Mouse (Mus musculus): ENCODE results near the gene Tmem50b. TPM values are rescaled to one million over a fixed set of nuclear protein-coding genes. Genes with fewer than 3 reads are reported as not detected.
A peak's percentile ranks its signal among the peaks of the same experiment; 100 is the strongest.
"Not testable (repeated sequence)": the region's sequence is repeated elsewhere in the genome, so short reads cannot be mapped to it uniquely, and the experiment has no call there.

Gene Tmem50b
- polyA plus RNA-seq, 1 experiment from 2014 or later, result 7.1 TPM

- Histone ChIP-seq H3K36me3 (ENCODE audit: control insufficient read depth, insufficient read depth) (no peaks in the 10 kb centered on the region), H3K4me1 (ENCODE audit: control insufficient read depth, low read depth, low read length) (peaks cover 31% of the 10 kb centered on the region), H3K9ac (ENCODE audit: low read depth, low read length) (no peak overlapping the region), H3K4me2 (ENCODE audit: low read depth, low read length) (no peak overlapping the region), H3K27me3 (ENCODE audit: control insufficient read depth, insufficient read depth, low read depth, low read length) (no peaks in the 10 kb centered on the region), H3K27ac (ENCODE audit: low read length) (no peak overlapping the region), H3K4me3 (ENCODE audit: low read depth, low read length) (no peak overlapping the region), H3K9me3 (replicated peaks; ENCODE audit: control insufficient read depth, low read length) (no peaks in the 10 kb centered on the region)
- WGBS (ENCODE audit: insufficient replicate concordance), result 56% methylated on average over 6 of the region's 6 CpGs
- no peak for ATAC-seq (ENCODE audit: low read depth)
Measured at GRCm38 (mm10) chr16:91531856-91532255, 65.7 kb downstream of the Tmem50b start.

DNA sequence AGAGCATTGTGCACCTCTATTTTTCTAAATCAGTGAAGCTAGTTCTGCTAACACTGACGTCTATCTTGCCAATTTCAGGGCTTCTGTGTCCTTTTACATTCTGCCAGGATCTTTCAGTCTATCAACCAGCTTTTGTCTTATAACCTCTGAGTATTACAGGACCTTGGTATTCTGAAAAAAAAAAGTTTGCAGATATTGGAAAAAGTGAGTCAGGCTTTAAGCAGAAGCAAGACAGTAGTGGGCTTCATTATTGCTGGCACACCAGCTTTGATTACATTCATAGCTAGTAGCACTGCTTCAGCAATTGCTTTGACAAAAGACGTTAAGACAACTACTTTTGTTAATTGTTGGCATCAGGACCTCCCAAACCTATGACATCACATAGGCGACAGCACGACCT, 66.8 kb downstream of the Tmem50b start:
- 74% methylated on average over 4 of the region's 4 CpGs for WGBS (ENCODE audit: insufficient replicate concordance)
- not testable (repeated sequence) for H3K36me3 ChIP-seq (ENCODE audit: control insufficient read depth, insufficient read depth); H3K9me3 ChIP-seq (replicated peaks; ENCODE audit: control insufficient read depth, low read length); H3K4me3 ChIP-seq (ENCODE audit: low read depth, low read length); H3K4me2 ChIP-seq (ENCODE audit: low read depth, low read length); H3K27me3 ChIP-seq (ENCODE audit: control insufficient read depth, insufficient read depth, low read depth, low read length); ATAC-seq (ENCODE audit: low read depth); H3K9ac ChIP-seq (ENCODE audit: low read depth, low read length); H3K27ac ChIP-seq (ENCODE audit: low read length)
- H3K4me1 ChIP-seq (ENCODE audit: control insufficient read depth, low read depth, low read length), result peaks cover 24% of the 10 kb centered on the region

DNA sequence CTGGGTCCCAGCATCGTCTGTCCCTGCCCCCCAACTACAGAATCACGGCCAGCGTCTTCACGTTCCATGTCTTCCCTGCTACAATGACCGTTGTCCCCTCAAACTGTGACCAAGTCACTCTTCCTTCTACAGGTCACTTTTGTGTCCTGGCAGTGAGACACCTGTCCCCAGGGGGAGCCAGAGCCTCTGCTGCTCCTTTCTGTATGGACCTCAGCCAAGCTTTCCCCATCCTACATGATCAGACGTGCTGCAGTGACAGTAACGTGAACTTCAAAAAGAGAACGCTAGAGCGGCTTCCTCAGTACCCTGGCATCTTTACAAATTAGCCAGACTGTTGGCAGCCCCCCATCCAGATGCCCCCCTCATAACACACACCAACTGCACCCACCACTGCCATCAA, 69.0 kb downstream of the Tmem50b start:
- no peak overlapping the region for H3K4me2 ChIP-seq (ENCODE audit: low read depth, low read length)
- H3K9ac ChIP-seq (ENCODE audit: low read depth, low read length), result no peak overlapping the region
- ATAC-seq (ENCODE audit: low read depth), result no peak
- WGBS (ENCODE audit: insufficient replicate concordance), result 70% methylated on average over 9 of the region's 9 CpGs
- H3K4me1 ChIP-seq (ENCODE audit: control insufficient read depth, low read depth, low read length), result peaks cover 20% of the 10 kb centered on the region
- H3K27ac ChIP-seq (ENCODE audit: low read length), result no peak overlapping the region
- no peaks in the 10 kb centered on the region for H3K9me3 ChIP-seq (replicated peaks; ENCODE audit: control insufficient read depth, low read length)
- H3K36me3 ChIP-seq (ENCODE audit: control insufficient read depth, insufficient read depth), result no peaks in the 10 kb centered on the region
- H3K4me3 ChIP-seq (ENCODE audit: low read depth, low read length), result no peak overlapping the region
- no peaks in the 10 kb centered on the region for H3K27me3 ChIP-seq (ENCODE audit: control insufficient read depth, insufficient read depth, low read depth, low read length)

DNA sequence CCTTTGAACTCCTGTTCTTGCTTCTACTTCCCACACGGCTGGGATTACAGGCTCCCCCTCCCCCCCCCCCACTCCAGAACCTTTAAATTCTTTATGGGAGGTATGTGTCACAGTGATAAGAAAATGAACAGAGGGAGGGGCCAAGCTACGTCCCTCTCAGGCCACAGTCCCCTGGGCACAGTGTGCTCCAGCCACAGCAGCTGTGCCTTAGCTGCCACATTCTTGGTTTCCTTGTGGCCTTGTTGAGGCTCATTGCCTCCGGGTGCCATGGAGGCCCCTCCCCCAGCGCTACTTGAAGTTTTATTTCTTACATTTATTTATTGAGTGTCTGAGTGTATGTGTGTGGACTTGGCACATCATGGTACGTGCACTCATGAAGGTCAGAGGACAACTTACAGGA, 70.1 kb downstream of the Tmem50b start:
- H3K4me2 ChIP-seq (ENCODE audit: low read depth, low read length), result no peak overlapping the region
- H3K9ac ChIP-seq (ENCODE audit: low read depth, low read length), result peak overlapping the region; percentile 17; the same call in 1 of the 2 replicates
- peak; percentile 45; the same call in 1 of the 2 replicates for ATAC-seq (ENCODE audit: low read depth)
- peaks cover 13% of the 10 kb centered on the region for H3K4me1 ChIP-seq (ENCODE audit: control insufficient read depth, low read depth, low read length)
- no peaks in the 10 kb centered on the region for H3K36me3 ChIP-seq (ENCODE audit: control insufficient read depth, insufficient read depth)
- no peak overlapping the region for H3K27ac ChIP-seq (ENCODE audit: low read length)
- no peak overlapping the region for H3K4me3 ChIP-seq (ENCODE audit: low read depth, low read length)
- 25% methylated on average over 5 of the region's 5 CpGs for WGBS (ENCODE audit: insufficient replicate concordance)
- H3K9me3 ChIP-seq (replicated peaks; ENCODE audit: control insufficient read depth, low read length), result no peaks in the 10 kb centered on the region
- H3K27me3 ChIP-seq (ENCODE audit: control insufficient read depth, insufficient read depth, low read depth, low read length), result no peaks in the 10 kb centered on the region

DNA sequence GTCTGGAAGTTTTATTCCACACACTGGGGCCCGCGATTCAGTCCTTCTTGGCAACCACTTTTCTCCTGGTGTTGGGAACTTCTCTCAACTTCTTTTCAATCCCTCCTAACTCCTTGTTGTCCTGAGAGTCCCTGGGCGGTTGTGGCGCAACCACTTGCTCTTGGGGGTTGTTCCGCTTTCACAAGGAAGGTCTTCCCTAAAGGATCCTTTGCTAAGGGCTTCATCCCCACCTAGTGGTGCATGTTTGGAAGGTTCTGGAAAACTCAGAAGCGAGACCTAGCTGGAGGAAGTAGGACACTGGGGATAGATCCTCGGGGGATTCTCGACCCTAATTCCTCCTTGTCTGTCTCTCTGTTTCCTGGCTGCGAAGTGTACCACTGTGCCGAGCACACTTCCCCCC, 70.5 kb downstream of the Tmem50b start:
- Histone ChIP-seq H3K27ac (ENCODE audit: low read length) (no peak overlapping the region; the same call in 1 of the 2 replicates), H3K4me1 (ENCODE audit: control insufficient read depth, low read depth, low read length) (peaks cover 13% of the 10 kb centered on the region), H3K4me2 (ENCODE audit: low read depth, low read length) (no peak overlapping the region), H3K27me3 (ENCODE audit: control insufficient read depth, insufficient read depth, low read depth, low read length) (no peaks in the 10 kb centered on the region), H3K9me3 (replicated peaks; ENCODE audit: control insufficient read depth, low read length) (no peaks in the 10 kb centered on the region), H3K36me3 (ENCODE audit: control insufficient read depth, insufficient read depth) (no peaks in the 10 kb centered on the region), H3K9ac (ENCODE audit: low read depth, low read length) (no peak overlapping the region), H3K4me3 (ENCODE audit: low read depth, low read length) (no peak overlapping the region)
- WGBS (ENCODE audit: insufficient replicate concordance), result 52% methylated on average over 10 of the region's 10 CpGs
- 0 out of 2 replicates have a peak, but pooled peaks have one; percentile 10 for ATAC-seq (ENCODE audit: low read depth)

- Histone ChIP-seq H3K27ac (ENCODE audit: low read length) (no peak overlapping the region), H3K4me3 (ENCODE audit: low read depth, low read length) (no peak overlapping the region), H3K4me2 (ENCODE audit: low read depth, low read length) (no peak overlapping the region), H3K9ac (ENCODE audit: low read depth, low read length) (no peak overlapping the region), H3K4me1 (ENCODE audit: control insufficient read depth, low read depth, low read length) (peaks cover 17% of the 10 kb centered on the region), H3K27me3 (ENCODE audit: control insufficient read depth, insufficient read depth, low read depth, low read length) (no peaks in the 10 kb centered on the region; the same call in 1 of the 2 replicates), H3K9me3 (replicated peaks; ENCODE audit: control insufficient read depth, low read length) (no peaks in the 10 kb centered on the region), H3K36me3 (ENCODE audit: control insufficient read depth, insufficient read depth) (no peaks in the 10 kb centered on the region)
- no peak for ATAC-seq (ENCODE audit: low read depth)
- 86% methylated on average over 6 of the region's 6 CpGs for WGBS (ENCODE audit: insufficient replicate concordance)
Measured at GRCm38 (mm10) chr16:91526274-91526673, 71.3 kb downstream of the Tmem50b start.

Small RNA genes within 50 kb of the gene (microRNA-seq; reads per million reads assigned to microRNA genes)
- not detected for gene Mir6367

Other genes with a start within 250 kb of the Tmem50b start
- 92.9 and 95.8 TPM in 2 replicates for gene Ifnar2, start 225.0 kb downstream of the Tmem50b start, polyA plus RNA-seq (2015; fragmentation: Nextera tagmentation; extraction: Ambion mirVana)
- not detected in 2 replicates for gene Gm21970, start 206.1 kb downstream of the Tmem50b start, polyA plus RNA-seq (2015; fragmentation: Nextera tagmentation; extraction: Ambion mirVana)
- 32.3 and 33.6 TPM in 2 replicates for gene Il10rb, start 191.6 kb downstream of the Tmem50b start, polyA plus RNA-seq (2015; fragmentation: Nextera tagmentation; extraction: Ambion mirVana)
- gene Ifnar1, start 112.6 kb downstream of the Tmem50b start, polyA plus RNA-seq (2015; fragmentation: Nextera tagmentation; extraction: Ambion mirVana), result 21.3 and 25.0 TPM in 2 replicates
- 18.6 and 22.2 TPM in 2 replicates for gene Ifngr2, start 50.7 kb downstream of the Tmem50b start, polyA plus RNA-seq (2015; fragmentation: Nextera tagmentation; extraction: Ambion mirVana)
- 2.2 and 2.6 TPM in 2 replicates for gene Dnajc28, start 21.2 kb upstream of the Tmem50b start, polyA plus RNA-seq (2015; fragmentation: Nextera tagmentation; extraction: Ambion mirVana)
- 52.9 and 55.6 TPM in 2 replicates for gene Gart, start 49.2 kb upstream of the Tmem50b start, polyA plus RNA-seq (2015; fragmentation: Nextera tagmentation; extraction: Ambion mirVana)
- 36.9 and 39.0 TPM in 2 replicates for gene Son, start 49.7 kb upstream of the Tmem50b start, polyA plus RNA-seq (2015; fragmentation: Nextera tagmentation; extraction: Ambion mirVana)
- gene Donson, start 91.0 kb upstream of the Tmem50b start, polyA plus RNA-seq (2015; fragmentation: Nextera tagmentation; extraction: Ambion mirVana), result 22.8 and 23.0 TPM in 2 replicates
- gene Cryzl1, start 131.2 kb upstream of the Tmem50b start, polyA plus RNA-seq (2015; fragmentation: Nextera tagmentation; extraction: Ambion mirVana), result 31.5 and 34.6 TPM in 2 replicates
- 54.1 and 54.7 TPM in 2 replicates for gene Itsn1, start 131.5 kb upstream of the Tmem50b start, polyA plus RNA-seq (2015; fragmentation: Nextera tagmentation; extraction: Ambion mirVana)